Mouse (Mus musculus): Measurements from ENCODE around the gene Slc20a1.

Gene Slc20a1

DNA sequence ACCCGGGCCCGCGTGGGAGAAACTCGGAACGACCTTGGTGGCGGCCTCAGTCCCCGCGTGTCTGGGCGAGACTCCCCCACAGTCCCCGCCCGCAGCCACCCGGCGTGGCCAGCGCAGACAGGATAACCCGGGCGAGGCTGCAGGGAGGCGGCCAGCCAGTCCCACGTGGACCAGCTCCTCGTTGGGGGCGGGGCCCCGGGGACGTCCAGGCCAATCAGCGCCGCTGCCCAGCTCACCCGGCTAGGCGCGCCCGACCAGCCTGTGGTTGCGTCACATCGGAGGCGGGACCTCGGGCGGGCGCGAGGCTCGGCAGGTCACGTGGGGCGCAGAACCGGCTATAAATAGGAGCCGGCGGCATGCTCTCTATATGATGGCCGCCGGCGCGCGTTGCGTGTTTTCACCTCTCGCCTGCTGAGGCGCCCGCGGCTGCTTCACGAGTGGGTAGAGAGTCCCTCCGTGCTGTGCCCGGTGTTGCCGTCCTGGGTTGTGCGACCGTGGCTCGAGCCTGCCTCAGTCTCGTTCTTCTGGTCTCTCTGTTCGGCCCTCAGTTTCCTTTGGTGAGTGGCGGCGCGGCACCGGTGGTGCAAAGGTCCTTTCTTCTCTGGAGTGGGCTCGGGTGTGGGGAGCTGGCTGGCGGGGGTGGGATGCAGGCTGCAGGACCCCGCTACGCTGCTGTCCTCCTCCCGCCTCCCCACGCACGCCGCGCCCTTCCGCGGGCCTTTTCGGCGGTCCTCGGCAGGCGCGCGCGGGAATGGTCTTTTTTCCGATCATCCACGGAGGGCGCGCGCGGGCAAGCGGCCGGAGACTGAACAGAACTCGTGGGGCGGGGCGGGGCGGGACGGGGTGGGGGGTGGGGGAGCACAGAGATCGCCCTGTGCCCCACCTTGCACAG is at the start of gene Slc20a1:
Gene Slc20a1, plus strand, starts transcription at position 329 of the 892 bp plus-strand sequence.
- peak; percentile 97 for DNase-seq

DNA sequence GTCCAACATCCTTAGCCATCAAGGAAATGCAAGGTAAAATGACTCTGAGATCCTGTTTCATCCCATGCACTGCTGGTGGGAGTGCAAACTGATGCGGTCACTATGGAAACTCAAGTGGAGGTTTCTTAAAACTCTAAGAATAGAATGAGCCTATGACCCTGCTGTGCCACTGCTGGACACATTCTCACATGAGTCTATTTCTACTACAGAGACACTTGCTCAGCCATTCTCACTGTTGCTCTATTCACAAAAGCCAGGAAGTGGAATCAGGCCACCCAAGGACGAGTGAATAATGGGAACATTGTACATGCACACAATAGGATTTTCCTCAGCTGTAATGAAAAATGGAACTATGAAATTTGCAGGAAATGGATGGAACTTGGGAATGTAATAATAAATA is 49.7 kb upstream of the Slc20a1 start:
- DNase-seq = no peak

DNA sequence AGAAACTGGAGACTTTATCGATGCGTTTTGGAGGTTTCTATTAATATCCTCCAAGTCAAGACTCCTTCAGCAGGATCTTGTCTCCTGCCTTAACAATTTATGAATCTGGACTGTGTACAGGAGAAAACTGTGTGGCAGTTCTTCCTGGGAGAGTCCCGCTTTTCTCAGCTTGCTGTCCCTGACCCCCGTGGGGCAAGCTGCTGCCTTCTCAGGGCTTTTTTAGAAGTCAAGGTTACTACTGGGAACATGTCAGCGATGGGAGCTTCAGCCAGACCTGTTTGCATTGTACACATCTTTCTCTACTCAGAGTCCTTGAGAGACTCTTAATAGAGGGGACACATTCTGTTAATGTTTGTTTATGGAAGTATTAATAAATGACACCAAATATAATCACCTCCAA is 48.2 kb upstream of the Slc20a1 start:
- DNase-seq = no peak

DNA sequence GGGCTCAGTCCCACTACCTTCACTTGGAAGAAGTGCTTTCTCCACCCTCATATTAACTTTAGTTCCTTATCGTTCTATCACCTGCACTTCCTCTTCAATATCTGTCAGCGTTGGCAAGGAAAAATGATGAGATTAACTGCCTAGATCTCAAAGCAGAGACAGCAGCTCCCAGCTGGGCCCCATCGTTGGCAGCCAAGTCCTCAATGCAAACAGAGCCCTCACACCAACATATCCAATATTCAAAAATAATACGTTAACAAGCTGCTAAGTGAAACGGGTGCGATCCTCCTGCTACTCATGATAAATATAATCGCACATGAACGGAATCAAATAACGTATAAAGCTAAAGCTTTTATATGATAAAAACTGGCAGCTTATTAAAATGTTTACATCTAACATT is 47.5 kb upstream of the Slc20a1 start:
- DNase-seq = no peak

DNA sequence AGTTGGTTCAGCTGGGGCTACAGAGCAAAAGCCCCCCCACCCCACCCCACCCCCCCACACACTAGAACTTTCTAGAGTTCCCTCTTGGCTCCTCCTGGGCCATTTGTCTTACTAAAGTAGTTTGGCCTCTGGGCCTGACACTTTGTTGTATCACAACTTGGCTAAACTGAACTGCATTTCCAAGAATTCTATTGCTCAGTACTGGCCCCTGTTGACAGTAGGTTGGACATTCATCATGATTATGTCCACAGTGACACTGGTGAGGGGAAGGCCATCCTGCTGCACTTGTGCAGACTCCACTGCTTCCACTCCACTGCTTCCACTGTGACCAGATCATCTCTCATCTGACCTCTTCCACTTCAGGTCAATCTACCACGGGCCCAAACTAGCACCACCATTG is 45.8 kb upstream of the Slc20a1 start:
- DNase-seq = no peak

DNA sequence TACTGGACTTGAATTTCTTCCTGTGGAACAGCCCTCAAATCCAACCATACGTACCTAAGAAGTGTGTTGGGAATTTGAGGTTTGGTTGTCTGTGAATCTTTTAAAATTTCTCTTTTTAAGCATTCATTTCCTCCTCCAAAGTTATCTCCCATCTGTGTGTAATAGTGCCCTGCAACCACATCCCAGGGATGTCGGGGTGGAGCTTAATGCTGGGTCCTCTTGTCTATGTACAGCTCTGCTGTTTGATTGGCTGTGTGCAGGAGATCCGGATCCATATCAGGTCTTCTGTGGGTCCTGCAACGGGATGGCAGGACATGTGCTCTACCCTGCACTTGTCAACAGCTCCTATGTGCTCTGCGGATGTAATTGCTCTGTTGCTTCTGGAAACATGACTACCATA is 33.7 kb upstream of the Slc20a1 start:
- DNase-seq = no peak

DNA sequence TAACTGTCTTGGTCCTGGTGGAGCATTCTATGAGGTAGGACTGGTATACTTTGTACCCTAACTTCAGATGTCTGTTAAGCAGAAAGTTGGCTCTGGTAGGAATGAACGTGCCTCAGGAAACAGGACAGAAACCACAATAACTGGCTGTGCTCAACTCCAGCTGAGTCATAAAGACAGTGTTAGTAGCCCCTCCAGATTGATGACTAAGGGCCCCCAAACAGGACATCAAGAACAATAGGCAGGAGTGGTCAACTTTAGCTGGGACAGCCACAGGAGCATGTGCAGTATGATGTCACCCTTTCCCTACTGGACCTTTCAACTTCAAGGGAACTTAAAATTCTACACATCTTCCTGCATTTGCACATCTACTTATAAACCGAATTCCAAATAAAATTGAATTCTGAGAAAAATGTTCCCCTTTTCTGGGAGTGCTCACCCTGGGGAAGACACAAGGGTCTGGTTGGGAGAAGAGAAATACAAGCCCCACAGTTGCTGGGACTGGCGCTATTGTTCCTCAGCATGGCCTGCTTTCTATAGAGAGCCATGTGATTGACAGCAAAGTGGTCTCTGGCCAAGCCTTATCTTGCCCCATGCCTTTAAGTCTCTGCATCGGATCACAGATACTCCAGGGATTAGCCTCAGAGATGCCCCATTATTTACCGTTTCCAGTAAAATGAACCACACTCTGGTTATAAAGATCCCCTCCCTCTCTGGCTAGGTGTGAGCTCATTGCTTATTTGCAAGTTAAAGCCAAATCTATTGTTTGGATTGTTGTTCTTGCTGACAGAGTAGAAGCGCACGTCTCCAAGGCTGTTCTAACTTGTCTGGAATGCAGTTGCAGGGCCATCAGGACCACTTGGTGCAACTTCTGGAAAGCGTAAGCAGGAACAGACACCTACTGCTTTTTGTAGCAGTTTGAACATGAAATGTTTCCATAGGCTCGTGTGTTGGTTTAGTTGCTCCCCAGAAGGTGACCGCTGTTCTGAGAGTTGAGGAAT is 31.8 kb upstream of the Slc20a1 start:
- DNase-seq = no peak

DNA sequence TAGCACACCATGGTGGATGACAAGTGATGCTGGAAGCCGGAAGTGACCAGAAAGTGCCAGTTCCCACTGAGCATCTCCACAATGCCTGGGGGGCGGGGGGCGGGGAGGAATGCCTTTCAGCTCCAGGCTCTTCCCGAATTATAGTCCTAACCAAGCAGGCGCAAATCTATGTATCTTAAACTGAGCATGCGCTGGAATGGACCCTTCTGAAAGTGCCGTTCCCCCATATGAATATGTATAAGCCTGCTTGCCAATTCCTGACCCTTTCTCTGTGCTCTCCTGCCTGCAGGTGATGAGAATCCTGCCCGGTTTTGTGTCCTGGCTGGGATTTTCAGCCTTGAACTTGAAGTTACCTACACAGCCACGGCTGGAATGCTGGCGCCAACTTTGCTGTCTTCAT is 25.2 kb upstream of the Slc20a1 start:
- no peak for DNase-seq

DNA sequence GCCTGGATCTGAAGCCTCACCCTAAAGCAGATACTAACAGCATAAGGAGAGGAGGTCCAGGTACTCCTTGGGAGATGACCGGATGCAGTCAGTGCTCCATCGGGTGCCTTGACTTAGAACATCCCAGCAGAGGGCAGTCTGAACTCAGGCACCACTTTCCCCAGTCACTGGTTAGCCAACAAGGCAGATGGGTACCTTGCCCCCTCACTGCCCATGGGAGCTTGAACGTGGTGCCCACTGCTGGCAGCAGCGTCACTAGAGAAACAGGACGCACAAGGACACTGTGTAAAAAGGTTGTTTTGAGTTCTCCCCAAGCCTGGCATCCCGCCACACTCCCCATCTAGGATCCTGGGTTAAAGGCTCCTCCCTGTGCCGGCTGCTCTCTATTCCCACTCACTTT is 24.1 kb upstream of the Slc20a1 start:
- peak; percentile 41 to 67 for DNase-seq

DNA sequence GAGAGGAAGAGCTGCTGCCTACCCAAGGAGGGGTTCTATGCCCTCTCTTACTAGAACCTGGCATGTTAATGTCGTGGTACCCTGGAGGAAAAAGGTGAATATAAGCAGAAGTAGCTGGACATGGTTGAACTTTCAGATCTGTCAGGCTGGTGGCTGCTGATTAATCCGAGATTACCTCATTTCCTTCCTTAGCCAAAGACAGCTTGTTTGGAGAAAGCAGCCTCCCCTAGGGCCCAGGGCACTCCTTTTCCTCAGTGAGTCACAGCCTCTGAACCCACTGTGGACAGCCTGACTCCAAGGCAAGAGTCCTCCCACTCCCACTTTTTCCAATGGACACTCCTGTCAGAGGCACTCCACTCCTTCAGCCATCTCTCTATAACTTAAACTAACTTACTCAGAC is 22.9 kb upstream of the Slc20a1 start:
- no peak for DNase-seq

DNA sequence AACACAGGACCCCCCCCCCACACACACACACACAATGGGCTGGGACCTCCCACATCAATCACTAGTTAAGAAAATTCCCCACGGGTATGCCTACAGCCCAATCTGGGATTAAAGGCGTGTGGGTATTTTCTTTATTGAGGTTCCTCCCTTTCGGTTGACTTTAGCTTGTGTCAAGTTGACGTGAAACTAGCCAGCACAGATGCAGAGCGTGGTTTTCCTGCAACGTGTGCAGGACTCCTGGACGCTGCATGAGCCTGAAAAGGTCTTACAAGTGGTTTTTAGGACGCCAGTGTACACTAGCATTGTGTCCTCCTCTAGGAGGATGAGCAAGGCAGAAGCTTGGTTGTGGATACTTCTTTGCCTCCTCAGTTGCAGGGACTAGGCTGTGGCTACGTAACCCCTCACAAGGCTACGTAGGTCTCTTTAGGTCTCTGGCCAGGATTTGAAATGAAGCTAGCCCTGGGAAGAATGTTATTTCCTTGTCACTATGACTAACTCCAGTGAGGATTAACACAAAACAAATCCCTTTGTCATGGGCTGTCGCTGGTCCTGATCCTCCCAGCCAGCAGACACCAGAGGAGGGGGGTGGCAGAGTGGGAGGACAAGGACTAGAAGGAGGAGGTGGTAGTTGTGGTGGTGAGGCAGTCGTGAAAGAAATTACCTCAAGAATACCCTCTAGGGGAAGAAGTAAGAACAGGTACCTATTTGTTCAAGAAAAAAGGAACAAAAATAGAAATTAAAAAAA is 21.7 kb upstream of the Slc20a1 start:
- DNase-seq = no peak

DNA sequence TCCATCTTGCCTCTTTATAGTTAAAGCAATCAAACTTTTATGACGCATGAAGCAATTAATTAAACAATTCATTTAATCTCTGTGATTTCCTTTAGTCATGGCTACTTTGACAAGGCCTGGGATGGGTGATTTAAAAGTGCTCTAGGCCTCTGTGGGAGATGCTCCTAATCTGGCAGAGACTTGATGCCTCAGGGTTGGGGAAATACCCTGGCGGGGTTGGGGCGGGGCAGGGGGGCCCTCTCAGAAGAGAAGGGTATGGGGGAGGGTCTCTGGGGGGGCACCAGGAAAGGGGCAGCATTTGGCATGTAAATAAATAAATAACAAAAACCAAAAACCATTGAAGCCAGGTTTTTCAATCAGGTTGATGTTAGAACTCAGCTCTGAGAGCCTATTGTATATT is 20.9 kb upstream of the Slc20a1 start:
- no peak for DNase-seq

DNA sequence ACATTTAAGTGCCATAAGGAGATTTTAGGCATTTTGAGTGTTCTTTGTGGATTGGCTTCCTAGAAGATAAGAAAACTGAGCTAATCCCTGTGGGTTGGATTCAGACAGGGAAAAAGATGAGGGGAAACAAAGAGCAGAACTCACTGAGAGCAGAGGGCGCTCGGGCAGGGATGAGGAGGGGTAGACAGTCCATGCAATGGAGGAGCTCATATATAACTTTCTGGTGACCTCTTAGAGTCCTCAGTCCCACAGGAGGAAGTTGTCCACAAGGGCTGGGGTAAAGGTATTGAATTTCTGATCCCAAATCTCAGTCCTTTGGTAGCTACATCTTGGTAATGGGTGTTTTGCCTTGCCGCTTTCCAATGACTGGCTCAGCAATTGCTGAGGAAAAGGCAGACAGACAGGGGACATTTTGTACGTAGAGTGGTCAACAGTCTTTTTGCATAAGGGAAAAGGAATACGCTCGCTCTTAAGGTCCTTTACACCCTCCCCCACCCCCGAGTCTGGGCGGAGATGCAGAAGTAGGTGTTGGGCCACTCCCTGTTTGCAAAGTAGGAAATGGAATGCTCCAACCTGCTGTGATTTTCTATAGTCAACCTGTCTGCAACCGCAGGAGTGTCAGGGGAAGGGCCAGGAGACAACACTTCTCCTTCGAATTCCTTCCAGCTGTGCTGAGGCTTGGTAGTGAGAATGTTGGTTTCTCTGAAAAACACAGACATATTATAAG is 20.2 kb upstream of the Slc20a1 start:
- no peak for DNase-seq

DNA sequence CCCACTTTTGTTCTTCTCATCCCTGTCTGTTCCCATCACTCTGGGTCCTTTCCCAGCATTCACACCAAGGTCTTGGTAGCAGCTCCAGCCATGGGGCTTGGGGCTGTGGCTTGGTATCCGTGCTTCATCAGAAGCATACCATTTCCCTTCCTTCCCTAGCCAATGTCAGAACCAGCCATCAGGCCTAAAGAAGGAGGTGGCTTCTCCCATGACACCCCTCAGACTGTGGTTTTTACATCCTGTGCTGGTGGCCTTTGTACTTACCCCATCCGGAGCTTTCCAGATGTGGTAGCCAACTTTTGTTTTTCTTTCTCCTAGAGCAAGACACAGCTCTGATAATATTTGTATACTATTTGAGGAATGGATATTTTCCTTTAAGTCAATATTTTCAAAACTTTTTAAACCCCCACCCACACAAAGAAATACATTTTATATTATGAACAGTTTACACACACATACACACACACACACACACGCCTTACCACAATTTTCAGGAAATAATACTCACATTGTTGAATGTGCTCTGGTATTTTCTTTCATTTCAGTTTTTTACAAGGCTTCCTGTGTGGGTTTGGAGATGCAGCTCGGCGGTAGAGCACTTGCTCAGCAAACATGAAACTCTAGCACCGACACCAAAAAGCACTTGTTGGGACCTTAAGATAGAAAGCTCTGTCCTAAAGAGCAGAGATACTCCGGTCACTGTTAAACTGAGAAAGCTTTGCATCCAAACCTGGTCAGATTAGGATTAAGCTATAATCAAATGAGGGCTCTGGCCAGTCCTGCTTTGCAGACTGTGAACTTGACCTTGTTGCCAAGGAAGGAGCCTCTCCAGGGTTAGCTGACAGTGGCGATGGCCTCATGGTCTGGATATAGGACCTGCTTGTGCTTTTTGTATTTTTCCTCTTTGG is 18.4 kb upstream of the Slc20a1 start:
- peak; percentile 34 to 72 for DNase-seq

DNA sequence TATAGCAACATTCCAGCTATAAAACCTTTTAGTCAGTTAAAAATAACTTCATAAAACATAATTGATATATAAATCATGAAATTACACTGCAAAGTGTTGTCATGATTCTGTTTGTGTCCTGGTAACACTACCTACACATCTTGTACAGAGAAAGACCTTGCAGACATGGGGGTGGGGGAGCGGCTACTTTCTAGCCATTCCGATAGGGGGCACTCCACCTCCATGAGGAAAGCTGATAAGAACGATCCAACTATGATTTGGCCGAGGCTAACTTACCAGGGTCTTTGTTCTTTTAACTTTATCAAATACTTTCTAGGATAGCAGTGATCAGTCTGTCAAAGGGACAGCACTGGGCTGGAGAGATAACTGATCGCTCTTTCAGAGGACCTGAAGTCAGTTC is 17.1 kb upstream of the Slc20a1 start:
- DNase-seq = no peak

DNA sequence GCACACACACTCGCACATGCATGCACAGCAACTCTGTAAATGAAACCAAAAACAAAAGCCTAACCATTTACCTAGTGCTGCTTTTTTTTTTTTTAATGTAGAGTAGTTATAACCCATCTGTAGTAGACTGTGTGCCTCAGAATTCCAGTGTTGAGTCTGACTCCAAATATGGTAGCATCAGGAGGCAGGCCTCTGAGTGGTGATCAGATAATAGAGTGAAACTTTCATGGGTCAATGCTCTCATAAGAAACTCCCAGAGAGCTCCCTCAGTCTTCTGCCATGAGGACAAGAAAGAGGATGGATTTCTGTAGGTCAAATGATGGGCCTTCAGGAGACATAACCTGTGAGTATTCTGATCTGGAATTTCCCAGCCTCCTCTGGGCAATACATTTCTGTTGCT is 16.2 kb upstream of the Slc20a1 start:
- DNase-seq = no peak

DNA sequence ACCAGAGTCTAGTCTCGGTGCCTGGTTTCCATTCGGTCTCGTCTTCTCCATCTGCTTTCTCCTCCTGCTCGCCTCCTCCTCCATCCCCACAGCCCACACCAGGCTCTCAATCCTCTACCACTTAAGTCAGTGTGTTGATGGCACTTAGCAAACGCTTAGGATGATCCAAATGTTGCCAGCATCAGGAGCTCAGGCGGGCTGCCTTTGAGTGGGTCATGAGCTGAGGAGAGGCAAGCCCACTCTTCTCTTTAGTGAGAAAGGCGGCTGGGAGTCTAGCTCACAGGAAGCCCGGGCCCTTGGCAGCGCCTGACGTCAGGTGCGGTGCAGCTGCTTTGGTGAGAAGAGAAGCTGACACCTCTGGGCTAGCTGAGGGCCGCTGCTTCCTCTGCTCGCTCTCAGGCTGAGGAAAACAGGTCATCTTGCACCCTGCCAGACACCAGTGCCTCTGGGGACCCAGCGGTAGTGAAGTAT is 15.0 kb upstream of the Slc20a1 start:
- peak; percentile 85 to 92 for DNase-seq

DNA sequence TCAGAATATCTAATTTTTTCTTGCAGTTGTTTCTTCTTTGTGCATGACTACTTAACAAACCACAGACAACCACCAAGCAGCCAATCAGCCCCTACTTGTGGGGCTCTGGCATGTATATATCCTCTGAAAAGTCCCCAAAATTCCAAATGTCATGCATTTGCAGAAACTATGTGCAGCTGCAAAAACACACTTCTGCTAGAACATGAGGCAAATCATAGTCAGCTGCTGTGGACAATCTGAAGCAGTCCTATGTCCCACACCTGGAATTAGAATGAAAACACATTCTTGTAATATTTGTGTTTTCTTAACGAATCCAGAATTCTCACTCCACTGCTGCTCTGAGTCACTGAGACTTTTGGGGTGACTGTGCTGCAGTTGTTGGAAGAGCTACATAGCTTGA is 13.7 kb upstream of the Slc20a1 start:
- no peak for DNase-seq

DNA sequence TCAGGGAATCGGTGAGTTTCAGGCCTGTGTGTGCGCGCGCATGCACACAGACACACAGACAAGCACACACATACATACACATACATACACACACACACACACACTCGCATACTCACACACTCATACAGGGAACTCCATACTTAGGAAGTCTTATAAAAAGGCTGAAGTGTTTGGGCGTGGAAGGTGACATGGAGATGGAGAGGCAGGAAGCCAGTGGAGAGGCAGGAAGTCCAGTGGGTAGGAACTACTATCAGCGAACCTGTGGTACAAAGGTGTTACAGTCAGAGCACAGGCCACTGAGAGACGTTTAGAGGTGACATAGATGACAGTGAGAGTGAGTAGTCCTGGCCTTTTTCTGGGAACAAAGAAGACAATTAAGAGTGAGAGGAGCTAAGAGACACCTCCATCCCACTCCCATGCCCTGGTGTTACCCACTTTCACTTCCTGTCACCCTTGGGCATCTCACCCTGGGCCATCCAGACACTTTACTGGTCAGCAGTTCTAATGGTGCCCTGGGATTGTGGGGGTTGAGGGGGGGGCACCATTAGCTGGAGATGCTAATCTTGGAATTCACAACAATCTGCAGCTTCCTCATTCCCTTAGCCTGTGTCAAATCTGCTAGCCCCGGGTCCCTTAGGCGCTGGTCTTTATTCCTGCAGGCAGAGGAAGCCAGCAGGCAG is 12.8 kb upstream of the Slc20a1 start:
- no peak for DNase-seq

DNA sequence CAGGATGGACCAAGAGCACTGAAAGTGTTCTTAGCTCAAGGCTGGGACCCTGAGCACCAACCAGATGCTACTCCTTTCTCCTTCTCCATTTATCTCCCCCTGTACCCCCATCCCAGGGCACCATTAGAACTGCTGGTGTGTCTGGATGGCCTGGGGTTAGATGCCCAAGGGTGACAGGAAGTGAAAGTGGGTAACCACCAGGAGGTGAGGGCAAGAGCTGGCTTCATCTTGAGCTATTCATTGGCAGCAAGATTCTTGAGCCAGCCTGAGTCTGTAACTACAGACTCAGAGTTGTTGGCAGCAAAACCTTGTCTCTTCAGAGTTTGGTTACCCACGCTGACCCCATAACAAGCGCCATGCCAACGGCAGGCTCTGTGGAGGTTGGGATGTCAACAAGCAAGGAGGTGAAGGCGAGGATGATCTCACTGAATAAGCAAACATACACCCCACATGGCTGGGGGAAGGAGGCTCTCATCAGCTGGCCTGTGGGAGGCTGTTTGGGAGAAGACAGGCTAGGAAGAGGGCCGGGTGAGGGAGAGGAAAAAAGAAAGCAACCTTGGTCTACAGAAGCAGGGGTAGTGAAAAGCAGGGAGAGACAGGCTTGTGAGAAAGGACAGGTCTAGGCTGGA is 12.2 kb upstream of the Slc20a1 start:
- no peak for DNase-seq
